Mouse (Mus musculus) lung, postnatal 0 days (tissue): ENCODE data around the gene Robo1.

Experiments used
- CTCF ChIP-seq: IDR thresholded peaks from 2 replicates; pipeline ENCODE4 v1.5.1; 2016; ENCODE audit warnings: antibody characterized with exemption, mild to moderate bottlenecking
- EP300 ChIP-seq: IDR thresholded peaks from 2 replicates; pipeline ENCODE4 v1.6.1; 2016; ENCODE audit warnings: antibody characterized with exemption, mild to moderate bottlenecking, control low read depth

- TF ChIP-seq CTCF (no peak), EP300 (no peak)
Observed at GRCm38 (mm10) chr16:72908895-72909294, 600.8 kb downstream of the Robo1 start.
